Mouse (Mus musculus): ENCODE measurements at regions not wholly inside any gene's neighbourhood (a gene's known extent, or its start where the extent isn't known, plus 50 kb on each side); places are given as distances from the start of the nearest gene placed in this dataset.

DNA sequence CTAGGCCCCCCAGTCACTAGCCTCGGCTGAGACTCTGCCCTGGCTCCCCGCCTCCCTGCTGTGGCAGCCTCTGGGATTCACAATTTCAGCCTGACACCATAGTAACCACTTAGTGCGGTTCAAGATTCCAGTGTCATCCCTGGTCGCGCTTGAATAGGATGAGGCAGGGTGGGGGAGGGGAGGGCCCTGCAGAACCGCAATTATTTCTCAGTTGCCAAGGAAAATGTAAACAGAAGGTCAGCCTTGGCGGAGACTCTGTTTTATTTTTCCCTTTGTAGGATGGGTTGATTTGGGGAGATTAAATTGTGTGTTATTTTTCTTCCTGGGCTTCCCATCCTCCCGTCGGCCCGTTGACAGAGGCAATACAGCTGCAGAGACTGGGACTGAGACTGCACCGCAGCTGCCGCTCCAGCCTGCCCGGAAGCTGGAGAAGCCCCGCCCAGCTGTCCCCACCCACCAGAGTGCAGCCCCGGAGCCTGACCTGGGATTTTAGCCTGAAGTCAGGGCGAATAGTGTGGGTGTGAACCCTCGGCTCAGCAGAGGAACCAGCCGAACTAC is 106.6 kb downstream of the Tpra1 start:
- TF ChIP-seq NRF1 (IDR thresholded peaks at IDR 0.05; ENCODE audit: insufficient read depth, low read depth, low read length, poor library complexity, severe bottlenecking), result no peak
- TF ChIP-seq RAD21 (IDR thresholded peaks at IDR 0.05; ENCODE audit: low read depth, low read length), result no peak
- no peak for TF ChIP-seq MXI1 (IDR thresholded peaks at IDR 0.05; ENCODE audit: low read depth, low read length)
- TF ChIP-seq ZKSCAN1 (IDR thresholded peaks at IDR 0.05; ENCODE audit: low read depth, low read length), result no peak
- no peak for TF ChIP-seq BHLHE40 (IDR thresholded peaks at IDR 0.05; ENCODE audit: borderline replicate concordance, low read depth, low read length)
- TF ChIP-seq USF1 (IDR thresholded peaks at IDR 0.05; ENCODE audit: low read depth, low read length), result no peak
- no peak for TF ChIP-seq JUND (IDR thresholded peaks at IDR 0.05; ENCODE audit: low read depth, low read length)
- TF ChIP-seq CHD1 (IDR thresholded peaks at IDR 0.05; ENCODE audit: low read depth, low read length), result no peak
- TF ChIP-seq ZNF384 (IDR thresholded peaks at IDR 0.05; ENCODE audit: low read depth, low read length), result no peak
- TF ChIP-seq MAZ (IDR thresholded peaks at IDR 0.05; ENCODE audit: low read depth, low read length), result no peak
- TF ChIP-seq KAT2A (conservative IDR thresholded peaks at IDR 0.05; ENCODE audit: low read depth, low read length), result no peak
- TF ChIP-seq EP300 (IDR thresholded peaks at IDR 0.05; ENCODE audit: low read depth in 1 of 2, low read length in 2 of 2), result no peak
- TF ChIP-seq USF2 (IDR thresholded peaks at IDR 0.05; ENCODE audit: borderline replicate concordance in 1 of 2, insufficient read depth in 1 of 2, low read depth in 1 of 2, low read length in 2 of 2), result no peak
- TF ChIP-seq MAX (IDR thresholded peaks at IDR 0.05; ENCODE audit: low read length), result no peak
- TF ChIP-seq POLR2AphosphoS2 (IDR thresholded peaks at IDR 0.05; ENCODE audit: low read length), result no peak
- TF ChIP-seq ZMIZ1 (IDR thresholded peaks at IDR 0.05; ENCODE audit: low read depth, low read length), result no peak
- TF ChIP-seq UBTF (IDR thresholded peaks at IDR 0.05; ENCODE audit: borderline replicate concordance, insufficient read depth, low read depth, low read length), result no peak
- no peak for TF ChIP-seq SIN3A (IDR thresholded peaks at IDR 0.05; ENCODE audit: low read length)
- TF ChIP-seq TCF12 (IDR thresholded peaks at IDR 0.05; ENCODE audit: low read depth, low read length), result no peak
- no peak for TF ChIP-seq ETS1 (IDR thresholded peaks at IDR 0.05; ENCODE audit: low read depth, low read length)
- peak; percentile 13 for DNase-seq (ENCODE audit: low read depth, low spot score)
- Histone ChIP-seq H3K79me2 (ENCODE audit: control insufficient read depth, insufficient read depth, low read length, poor library complexity) (no peaks in the 10 kb centered on the region), H3K27ac (ENCODE audit: control insufficient read depth, low read depth, low read length) (no peak overlapping the region), H3K4me3 (ENCODE audit: control insufficient read depth in 1 of 2, insufficient read depth in 1 of 2, low read depth in 2 of 2, low read length in 2 of 2) (peak overlapping the region in 1 of 2 experiments; percentile 25; a peak in 2 of 4 replicates), H3K4me1 (ENCODE audit: control insufficient read depth in 1 of 2, insufficient read depth in 2 of 2, low read length in 2 of 2) (no peaks in the 10 kb centered on the region), H3K9ac (ENCODE audit: control insufficient read depth, low read depth, low read length, poor library complexity, severe bottlenecking) (no peak overlapping the region), H3K27me3 (ENCODE audit: control insufficient read depth in 1 of 2, insufficient read depth in 2 of 2, low read length in 2 of 2) (peaks cover 0 to 2% of the 10 kb centered on the region in 2 experiments; a peak in 2 of 4 replicates), H3K9me3 (replicated peaks; ENCODE audit: insufficient read depth, low read length) (no peaks in the 10 kb centered on the region), H3K36me3 (ENCODE audit: control insufficient read depth in 1 of 2, insufficient read depth in 2 of 2, low read length in 2 of 2) (no peaks in the 10 kb centered on the region)

Data from MEL (cell line).